Mouse (Mus musculus): ENCODE results near the gene Golga1.

- TF ChIP-seq CTCF (IDR thresholded peaks at IDR 0.05; ENCODE audit: low read depth, low read length): no peak
- TF ChIP-seq POLR2A (IDR thresholded peaks at IDR 0.05; ENCODE audit: extremely low read depth, insufficient read depth, low read length): no peak
Measured at GRCm38 (mm10) chr2:38992004-38992403, 73.3 kb downstream of the Golga1 start.

Measured in liver, adult 2 months (tissue).